Mouse (Mus musculus): Measurements from ENCODE around the gene Nav2.

DNA sequence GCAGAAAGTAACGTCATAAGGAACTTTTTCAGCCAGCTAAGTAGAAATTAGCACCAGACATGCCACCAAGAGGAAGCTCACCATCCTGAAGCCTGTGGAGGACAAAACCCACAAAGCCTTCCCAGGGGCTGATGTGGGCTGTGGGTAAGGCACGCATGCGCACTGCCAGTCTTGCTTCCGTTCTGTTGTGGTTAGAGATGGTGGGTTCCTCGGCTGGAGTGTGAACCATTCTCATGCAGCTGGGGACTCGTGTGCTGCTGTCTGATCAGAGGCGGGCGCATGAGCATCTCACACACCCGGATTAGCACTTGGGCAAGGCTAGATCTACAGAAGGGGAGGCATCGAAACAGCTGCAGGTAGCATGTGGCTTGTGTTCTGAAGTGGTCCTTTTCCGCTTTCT, 29.0 kb downstream of the Nav2 start:
- TF ChIP-seq CTCF (IDR thresholded peaks at IDR 0.05): no peak
- no peak for TF ChIP-seq EP300 (IDR thresholded peaks at IDR 0.05)

Measured in lung, postnatal 0 days (tissue).